ENCODE assay signal across 8 mouse cellular contexts in genomic region chr4:122985110-122985509, GRCm38 (mm10). TPM values are rescaled to one million over a fixed set of nuclear protein-coding genes. Genes with fewer than 3 reads are reported as not detected.
DNase-seq lines count a peak whose midpoint lies in the region; ATAC-seq lines count a peak whose summit lies in the region.

No protein-coding gene starts in this region.

- intact Hi-C loops in gastrocnemius, postnatal 14 days (cut with DNase I; ENCODE audit: low total_unique reads) = loop anchor here (2.0 kb wide), 1 partner anchor 40 kb away; no protein-coding TSS in a partner anchor

- DNase-seq in CD4-positive, CD25-positive, alpha-beta regulatory T cell, adult 2 months (ENCODE audit: low read depth, low spot score) = peak; percentile 90
- peak; percentile 79 for DNase-seq in Muller cell, postnatal 12 days (ENCODE audit: inconsistent ontology term)
- peak; percentile 38 for DNase-seq in forebrain, embryonic 10.5 days (ENCODE audit: extremely low spot score, low spot score)
- DNase-seq in layer of hippocampus, adult 9-10 months (ENCODE audit: low spot score) = peak; percentile 78
- peak; percentile 81 for DNase-seq in right cerebral cortex, postnatal 10 days (ENCODE audit: low spot score in 2 of 2)
- no peak for DNase-seq in gastrocnemius, postnatal 14 days

- 56% methylated on average over 8 of the region's 8 CpGs for WGBS in forebrain, embryonic 10.5 days
- WGBS in hindbrain, embryonic 12.5 days = 43% methylated on average over 8 of the region's 8 CpGs
- WGBS in lung, embryonic 16.5 days = 24% methylated on average over 8 of the region's 8 CpGs

- no peak overlapping the region for H3K27ac ChIP-seq in forebrain, embryonic 10.5 days
- H3K27ac ChIP-seq in hindbrain, embryonic 12.5 days = no peak overlapping the region
- no peak overlapping the region for H3K27ac ChIP-seq in lung, embryonic 16.5 days (ENCODE audit: low read length)

- no peaks in the 10 kb centered on the region for H3K9me3 ChIP-seq in forebrain, embryonic 10.5 days
- no peaks in the 10 kb centered on the region for H3K9me3 ChIP-seq in hindbrain, embryonic 12.5 days (replicated peaks)
- H3K9me3 ChIP-seq in lung, embryonic 16.5 days (ENCODE audit: control insufficient read depth, low read length) = no peaks in the 10 kb centered on the region

- peaks cover 42% of the 10 kb centered on the region for H3K27me3 ChIP-seq in forebrain, embryonic 10.5 days (ENCODE audit: poor library complexity, severe bottlenecking)
- H3K27me3 ChIP-seq in hindbrain, embryonic 12.5 days = peaks cover 22% of the 10 kb centered on the region
- peaks cover 30% of the 10 kb centered on the region for H3K27me3 ChIP-seq in lung, embryonic 16.5 days (ENCODE audit: control insufficient read depth, insufficient read depth, low read depth, low read length)

- peak; percentile 87 for ATAC-seq in hindbrain, embryonic 12.5 days (ENCODE audit: low FRiP score)
- peak; percentile 82 for ATAC-seq in lung, embryonic 16.5 days (ENCODE audit: low read depth)

- no peaks in the 10 kb centered on the region for H3K36me3 ChIP-seq in forebrain, embryonic 10.5 days (replicated peaks)
- H3K36me3 ChIP-seq in hindbrain, embryonic 12.5 days = no peaks in the 10 kb centered on the region
- no peaks in the 10 kb centered on the region for H3K36me3 ChIP-seq in lung, embryonic 16.5 days (ENCODE audit: control insufficient read depth, insufficient read depth, low read length)

- H3K4me1 ChIP-seq in forebrain, embryonic 10.5 days = peaks cover 22% of the 10 kb centered on the region
- H3K4me1 ChIP-seq in hindbrain, embryonic 12.5 days = 0 out of 2 replicates have a peak, but pooled peaks cover 6% of the 10 kb centered on the region
- no peaks in the 10 kb centered on the region for H3K4me1 ChIP-seq in lung, embryonic 16.5 days (replicated peaks; ENCODE audit: control insufficient read depth, insufficient read depth, low read length)

- no peak overlapping the region for H3K9ac ChIP-seq in hindbrain, embryonic 12.5 days
- H3K9ac ChIP-seq in lung, embryonic 16.5 days (ENCODE audit: low read length) = no peak overlapping the region

- H3K4me3 ChIP-seq in forebrain, embryonic 10.5 days = no peak overlapping the region
- H3K4me3 ChIP-seq in hindbrain, embryonic 12.5 days = no peak overlapping the region
- no peak overlapping the region for H3K4me3 ChIP-seq in lung, embryonic 16.5 days (ENCODE audit: low read length)

- no peak overlapping the region for H3K4me2 ChIP-seq in hindbrain, embryonic 12.5 days (replicated peaks)
- no peak overlapping the region for H3K4me2 ChIP-seq in lung, embryonic 16.5 days (ENCODE audit: low read depth, low read length)

RNA-seq across cellular contexts. Expression of gene Mycl, which starts 10.3 kb away (rescaled TPM):
- 39.7 and 42.7 TPM in 2 replicates for polyA plus RNA-seq in forebrain, embryonic 10.5 days (2016; fragmentation: Nextera tagmentation; extraction: Ambion mirVana)
- 103 and 105 TPM in 2 replicates for polyA plus RNA-seq in hindbrain, embryonic 12.5 days (2016; fragmentation: Nextera tagmentation; extraction: Ambion mirVana)
- polyA plus RNA-seq in lung, embryonic 16.5 days (2015; fragmentation: Nextera tagmentation; extraction: Ambion mirVana) = 11.7 and 11.9 TPM in 2 replicates
- total RNA-seq in gastrocnemius, postnatal 14 days (2021) = 1 to 10 TPM; 2.2 to 2.3 TPM

RNA-seq across cellular contexts. Expression of gene Mfsd2a, which starts 24.1 kb away (rescaled TPM):
- polyA plus RNA-seq in forebrain, embryonic 10.5 days (2016; fragmentation: Nextera tagmentation; extraction: Ambion mirVana) = 18.5 and 19.4 TPM in 2 replicates
- 28.5 and 28.7 TPM in 2 replicates for polyA plus RNA-seq in hindbrain, embryonic 12.5 days (2016; fragmentation: Nextera tagmentation; extraction: Ambion mirVana)
- 0.21 and 0.62 TPM in 2 replicates for polyA plus RNA-seq in lung, embryonic 16.5 days (2015; fragmentation: Nextera tagmentation; extraction: Ambion mirVana)
- under 1 TPM; 0.24 to 0.68 TPM for total RNA-seq in gastrocnemius, postnatal 14 days (2021)

RNA-seq across cellular contexts. Expression of gene Trit1, which starts 31.3 kb away (rescaled TPM):
- polyA plus RNA-seq in forebrain, embryonic 10.5 days (2016; fragmentation: Nextera tagmentation; extraction: Ambion mirVana) = 23.8 and 25.9 TPM in 2 replicates
- 23.3 and 26.7 TPM in 2 replicates for polyA plus RNA-seq in hindbrain, embryonic 12.5 days (2016; fragmentation: Nextera tagmentation; extraction: Ambion mirVana)
- polyA plus RNA-seq in lung, embryonic 16.5 days (2015; fragmentation: Nextera tagmentation; extraction: Ambion mirVana) = 15.5 and 17.4 TPM in 2 replicates
- total RNA-seq in gastrocnemius, postnatal 14 days (2021) = 10 to 100 TPM in 1 of 2 experiments, 1 to 10 TPM in 1; 8.3 to 12.2 TPM

Comparison
In these comparisons a context has a peak if more than half of its experiments do, and no peak if none do; other contexts are left out.
1. RNA of gene Mfsd2a, which starts 24.1 kb away (polyA plus RNA-seq): 28.5 to 28.7 TPM in hindbrain, embryonic 12.5 days and 18.5 to 19.4 TPM in forebrain, embryonic 10.5 days; 0.21 to 0.62 TPM in lung, embryonic 16.5 days; every median in the first group is over 10 times any median in the second.